Mouse (Mus musculus): ENCODE measurements around the gene Dlk1. TPM values are rescaled to one million over a fixed set of nuclear protein-coding genes. Genes with fewer than 3 reads are reported as not detected.
"Not testable (repeated sequence)": the region's sequence is repeated elsewhere in the genome, so short reads cannot be mapped to it uniquely, and the experiment has no call there.

Dlk1 gene
- polyA plus RNA-seq, 1 experiment from 2014 or later, result 69.0 TPM

DNA sequence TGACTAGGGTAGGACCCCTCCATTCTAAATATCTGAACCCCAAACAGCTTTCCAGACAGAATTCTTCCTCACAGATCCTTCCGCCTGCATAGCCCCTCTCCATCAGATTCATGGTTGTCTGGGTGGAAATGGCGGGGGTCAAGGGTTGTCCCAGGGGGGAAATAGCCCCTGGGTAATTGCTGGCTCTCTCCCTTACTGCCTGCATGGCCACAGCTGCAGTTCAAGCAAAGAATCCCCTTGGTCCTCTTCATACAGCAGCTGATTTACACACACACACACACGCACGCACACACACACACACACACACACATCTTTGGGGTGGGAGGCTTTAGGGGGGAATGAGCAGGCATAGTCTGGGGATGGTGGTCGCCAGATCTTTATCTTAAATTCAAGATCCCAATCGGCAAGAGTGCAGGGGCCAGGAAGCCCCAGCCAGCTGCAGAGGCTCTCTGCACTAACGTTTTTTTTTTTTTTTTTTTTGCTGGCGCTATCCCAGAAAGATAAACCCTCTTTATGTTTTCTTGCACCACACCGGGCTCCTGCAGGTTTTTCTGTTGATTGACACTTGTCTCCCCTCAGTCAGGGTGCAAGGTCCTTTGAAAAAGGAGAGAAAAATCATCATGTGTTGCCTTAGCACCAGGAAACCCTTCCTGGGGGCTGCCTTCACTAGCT, 4.0 kb downstream of the Dlk1 start:
- H3K36me3 ChIP-seq, result no peaks in the 10 kb centered on the region
- peaks cover 29% of the 10 kb centered on the region for H3K4me1 ChIP-seq (replicated peaks)
- H3K9ac ChIP-seq, result no peak overlapping the region
- H3K4me3 ChIP-seq, result no peak overlapping the region
- 25% methylated on average over 9 of the region's 9 CpGs for WGBS
- H3K4me2 ChIP-seq, result no peak overlapping the region
- ATAC-seq (ENCODE audit: insufficient number of reproducible peaks, low FRiP score), result no peak
- H3K27ac ChIP-seq (ENCODE audit: poor library complexity, severe bottlenecking), result no peak overlapping the region
- H3K27me3 ChIP-seq (replicated peaks), result peaks cover 98% of the 10 kb centered on the region
- no peaks in the 10 kb centered on the region for H3K9me3 ChIP-seq (replicated peaks)

DNA sequence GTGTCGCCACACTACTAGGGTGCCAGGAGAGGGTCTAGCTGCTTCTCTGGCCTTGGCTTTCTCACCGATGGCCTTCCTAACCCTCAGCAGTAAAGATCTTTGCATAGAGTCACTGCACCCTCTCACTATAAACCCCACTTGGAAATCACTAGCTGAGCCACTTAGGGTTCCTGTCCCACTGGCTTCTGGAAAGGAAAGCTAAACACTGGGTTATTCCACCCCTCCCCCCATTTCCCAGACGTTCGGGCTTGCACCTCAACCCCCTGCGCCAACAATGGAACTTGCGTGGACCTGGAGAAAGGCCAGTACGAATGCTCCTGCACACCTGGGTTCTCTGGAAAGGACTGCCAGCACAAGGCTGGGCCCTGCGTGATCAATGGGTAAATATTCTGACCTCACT, 5.2 kb downstream of the Dlk1 start:
- 44% methylated on average over 8 of the region's 8 CpGs for WGBS

GRCm38 (mm10) chr12:109458896-109459295, 6.3 kb downstream of the Dlk1 start:
- Histone ChIP-seq H3K9ac (0 out of 2 replicates have a peak overlapping the region, but pooled peaks have one; percentile 32), H3K4me3 (no peak overlapping the region), H3K4me2 (peak overlapping the region; percentile 65), H3K27me3 (replicated peaks) (peaks cover 92% of the 10 kb centered on the region), H3K9me3 (replicated peaks) (no peaks in the 10 kb centered on the region), H3K27ac (ENCODE audit: poor library complexity, severe bottlenecking) (no peak overlapping the region), H3K4me1 (replicated peaks) (peaks cover 16% of the 10 kb centered on the region), H3K36me3 (no peaks in the 10 kb centered on the region)
- WGBS, result 35% methylated on average over 10 of the region's 10 CpGs
- ATAC-seq (ENCODE audit: insufficient number of reproducible peaks, low FRiP score), result no peak

More for the DNA sequence above, 5.2 kb downstream of the Dlk1 start:
- no peak for ATAC-seq (ENCODE audit: insufficient number of reproducible peaks, low FRiP score)
- Histone ChIP-seq H3K4me1 (replicated peaks) (peaks cover 25% of the 10 kb centered on the region), H3K9me3 (replicated peaks) (no peaks in the 10 kb centered on the region), H3K4me3 (no peak overlapping the region), H3K4me2 (no peak overlapping the region), H3K36me3 (no peaks in the 10 kb centered on the region), H3K27me3 (replicated peaks) (peaks cover 96% of the 10 kb centered on the region), H3K27ac (ENCODE audit: poor library complexity, severe bottlenecking) (no peak overlapping the region), H3K9ac (no peak overlapping the region)

GRCm38 (mm10) chr12:109459481-109460401, 7.1 kb downstream of the Dlk1 start:
- Histone ChIP-seq H3K36me3 (no peaks in the 10 kb centered on the region), H3K9ac (0 out of 2 replicates have a peak overlapping the region, but pooled peaks have one; percentile 32), H3K27ac (ENCODE audit: poor library complexity, severe bottlenecking) (no peak overlapping the region), H3K9me3 (replicated peaks) (no peaks in the 10 kb centered on the region), H3K4me1 (replicated peaks) (peaks cover 16% of the 10 kb centered on the region), H3K4me3 (peak overlapping the region; percentile 34), H3K4me2 (peak overlapping the region; percentile 65), H3K27me3 (replicated peaks) (peaks cover 89% of the 10 kb centered on the region)
- no peak for ATAC-seq (ENCODE audit: insufficient number of reproducible peaks, low FRiP score)
- WGBS, result 27% methylated on average over 49 of the region's 49 CpGs

DNA sequence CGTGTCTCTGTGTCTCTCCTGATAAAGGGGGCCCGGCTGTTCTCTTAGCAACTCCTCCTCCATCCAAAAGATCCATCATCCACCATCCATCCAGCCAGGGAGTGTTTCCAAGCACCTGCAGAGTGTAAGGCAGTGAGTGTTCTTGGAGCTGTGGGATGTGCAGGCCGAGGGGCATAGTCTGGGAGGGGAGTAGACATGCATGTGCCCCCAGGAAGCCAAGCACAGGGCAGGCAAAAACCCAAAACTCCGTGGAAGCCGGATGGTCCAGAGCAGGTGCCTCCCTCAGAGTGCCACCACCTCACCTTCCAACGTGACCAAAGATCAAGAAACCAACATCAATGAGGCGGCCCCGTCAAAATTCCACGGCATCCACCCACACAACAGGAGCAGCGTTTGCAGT, 10.0 kb downstream of the Dlk1 start:
- no peak overlapping the region for H3K9ac ChIP-seq
- ATAC-seq (ENCODE audit: insufficient number of reproducible peaks, low FRiP score), result no peak

GRCm38 (mm10) chr12:109467417-109467816, 14.8 kb downstream of the Dlk1 start:
- H3K27ac ChIP-seq (ENCODE audit: poor library complexity, severe bottlenecking); H3K4me2 ChIP-seq; H3K36me3 ChIP-seq; H3K4me3 ChIP-seq; H3K9me3 ChIP-seq (replicated peaks); H3K4me1 ChIP-seq (replicated peaks); ATAC-seq (ENCODE audit: insufficient number of reproducible peaks, low FRiP score); H3K9ac ChIP-seq: not testable (repeated sequence)
- peaks cover 26% of the 10 kb centered on the region for H3K27me3 ChIP-seq (replicated peaks)
- WGBS, result 83% methylated on average over 4 of the region's 4 CpGs

More for the DNA sequence above, 10.0 kb downstream of the Dlk1 start:
- peaks cover 10% of the 10 kb centered on the region for H3K4me1 ChIP-seq (replicated peaks)
- no peak overlapping the region for H3K4me3 ChIP-seq
- 67% methylated on average over 10 of the region's 10 CpGs for WGBS
- H3K27ac ChIP-seq (ENCODE audit: poor library complexity, severe bottlenecking), result no peak overlapping the region
- H3K4me2 ChIP-seq, result no peak overlapping the region
- no peaks in the 10 kb centered on the region for H3K9me3 ChIP-seq (replicated peaks)
- peaks cover 61% of the 10 kb centered on the region for H3K27me3 ChIP-seq (replicated peaks)
- H3K36me3 ChIP-seq, result no peaks in the 10 kb centered on the region

- Histone ChIP-seq H3K27me3 (replicated peaks) (peaks cover 15% of the 10 kb centered on the region; the same call in 1 of the 2 replicates), H3K36me3 (no peaks in the 10 kb centered on the region), H3K4me2 (no peak overlapping the region), H3K27ac (ENCODE audit: poor library complexity, severe bottlenecking) (no peak overlapping the region), H3K4me3 (no peak overlapping the region), H3K9me3 (replicated peaks) (peaks cover 7% of the 10 kb centered on the region; the same call in 1 of the 2 replicates), H3K4me1 (replicated peaks) (no peaks in the 10 kb centered on the region), H3K9ac (no peak overlapping the region)
- ATAC-seq (ENCODE audit: insufficient number of reproducible peaks, low FRiP score), result no peak
- WGBS, result 75% methylated on average over 8 of the region's 8 CpGs
These were observed 17.2 kb downstream of the Dlk1 start for GRCm38 (mm10) chr12:109469793-109470192.

DNA sequence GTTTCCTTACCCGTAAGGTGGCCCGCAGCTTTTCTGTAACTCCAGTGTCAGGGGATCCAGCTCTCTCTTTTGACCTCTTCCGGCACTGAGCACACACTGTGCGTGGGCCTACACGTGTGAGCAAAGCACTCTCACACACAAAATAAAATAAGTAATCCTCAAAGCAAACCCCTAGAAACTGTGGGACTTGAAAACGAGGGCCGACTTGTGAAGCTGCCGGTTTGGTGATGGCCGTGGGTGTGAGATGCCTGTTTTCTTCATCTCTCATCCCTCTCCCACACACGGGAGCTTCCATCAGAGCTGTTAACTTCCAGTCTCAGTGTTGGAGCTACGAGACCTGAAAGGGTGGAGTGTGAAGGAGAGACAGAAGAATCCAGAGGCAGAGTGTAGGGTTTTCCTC, 20.0 kb downstream of the Dlk1 start:
- Histone ChIP-seq H3K4me3 (no peak overlapping the region), H3K9ac (no peak overlapping the region), H3K36me3 (no peaks in the 10 kb centered on the region), H3K4me1 (replicated peaks) (no peaks in the 10 kb centered on the region), H3K4me2 (no peak overlapping the region), H3K27ac (ENCODE audit: poor library complexity, severe bottlenecking) (no peak overlapping the region), H3K9me3 (replicated peaks) (peaks cover 7% of the 10 kb centered on the region; the same call in 1 of the 2 replicates), H3K27me3 (replicated peaks) (peaks cover 15% of the 10 kb centered on the region; the same call in 1 of the 2 replicates)
- 73% methylated on average over 11 of the region's 11 CpGs for WGBS
- no peak for ATAC-seq (ENCODE audit: insufficient number of reproducible peaks, low FRiP score)

GRCm38 (mm10) chr12:109473575-109473976, 21.0 kb downstream of the Dlk1 start:
- 16% methylated on average over 6 of the region's 6 CpGs for WGBS
- Histone ChIP-seq H3K4me1 (replicated peaks) (no peaks in the 10 kb centered on the region), H3K36me3 (no peaks in the 10 kb centered on the region), H3K27ac (ENCODE audit: poor library complexity, severe bottlenecking) (no peak overlapping the region), H3K4me3 (no peak overlapping the region), H3K9me3 (replicated peaks) (peaks cover 3% of the 10 kb centered on the region; the same call in 1 of the 2 replicates), H3K4me2 (no peak overlapping the region), H3K27me3 (replicated peaks) (peaks cover 15% of the 10 kb centered on the region), H3K9ac (no peak overlapping the region)
- ATAC-seq (ENCODE audit: insufficient number of reproducible peaks, low FRiP score), result no peak

DNA sequence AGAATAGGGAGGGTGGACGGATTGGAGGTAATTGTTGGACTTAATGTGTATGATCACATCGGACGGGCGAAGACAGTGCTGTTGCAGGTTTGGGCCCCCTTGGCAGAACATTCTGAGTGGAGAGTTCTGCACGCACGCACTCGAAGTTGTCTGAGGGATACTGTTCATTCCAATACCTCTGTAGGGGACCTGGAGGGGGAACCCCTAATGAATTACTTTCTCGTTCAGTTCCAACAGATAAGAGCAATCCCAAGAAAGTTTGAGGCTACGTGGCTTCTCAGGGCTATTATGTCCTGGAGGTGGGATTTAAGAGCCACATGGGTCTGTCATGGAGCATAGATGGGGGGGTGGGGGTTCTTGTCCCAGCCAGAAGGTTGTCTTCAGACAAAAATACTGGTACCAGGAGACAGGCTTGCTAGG, 21.6 kb downstream of the Dlk1 start:
- no peak overlapping the region for H3K27ac ChIP-seq (ENCODE audit: poor library complexity, severe bottlenecking)
- WGBS, result 77% methylated on average over 9 of the region's 9 CpGs
- ATAC-seq (ENCODE audit: insufficient number of reproducible peaks, low FRiP score), result no peak

DNA sequence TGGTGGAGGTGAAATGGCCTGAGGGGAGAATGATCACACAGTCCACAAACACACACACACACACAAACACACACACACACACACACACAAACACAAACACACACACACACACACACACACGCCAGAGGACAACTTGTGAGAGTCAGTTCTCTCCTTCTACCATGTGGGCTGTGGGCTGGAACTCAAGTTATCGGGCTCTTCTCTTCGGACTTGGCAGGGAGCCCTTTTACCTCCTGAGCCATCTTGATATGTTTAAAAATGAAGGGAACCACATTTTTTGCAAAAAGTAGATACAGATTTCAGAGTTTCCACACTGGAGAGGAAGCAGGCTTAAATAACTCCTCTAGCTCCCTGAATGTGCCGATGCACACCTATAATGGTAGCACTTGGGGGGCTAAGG, 22.9 kb downstream of the Dlk1 start:
- no peak for ATAC-seq (ENCODE audit: insufficient number of reproducible peaks, low FRiP score)

More for the DNA sequence above, 21.6 kb downstream of the Dlk1 start:
- Histone ChIP-seq H3K9me3 (replicated peaks) (no peaks in the 10 kb centered on the region), H3K9ac (no peak overlapping the region), H3K36me3 (no peaks in the 10 kb centered on the region), H3K27me3 (replicated peaks) (peaks cover 15% of the 10 kb centered on the region), H3K4me2 (no peak overlapping the region), H3K4me1 (replicated peaks) (no peaks in the 10 kb centered on the region), H3K4me3 (no peak overlapping the region)

More for the DNA sequence above, 22.9 kb downstream of the Dlk1 start:
- Histone ChIP-seq H3K4me2 (no peak overlapping the region), H3K4me1 (replicated peaks) (no peaks in the 10 kb centered on the region), H3K27ac (ENCODE audit: poor library complexity, severe bottlenecking) (no peak overlapping the region), H3K9me3 (replicated peaks) (no peaks in the 10 kb centered on the region), H3K27me3 (replicated peaks) (peaks cover 15% of the 10 kb centered on the region), H3K36me3 (no peaks in the 10 kb centered on the region), H3K4me3 (no peak overlapping the region), H3K9ac (no peak overlapping the region)
- WGBS, result 62% methylated on average over 4 of the region's 4 CpGs
